Mouse (Mus musculus): ENCODE results near the gene Ube4b.

Gene Ube4b

DNA sequence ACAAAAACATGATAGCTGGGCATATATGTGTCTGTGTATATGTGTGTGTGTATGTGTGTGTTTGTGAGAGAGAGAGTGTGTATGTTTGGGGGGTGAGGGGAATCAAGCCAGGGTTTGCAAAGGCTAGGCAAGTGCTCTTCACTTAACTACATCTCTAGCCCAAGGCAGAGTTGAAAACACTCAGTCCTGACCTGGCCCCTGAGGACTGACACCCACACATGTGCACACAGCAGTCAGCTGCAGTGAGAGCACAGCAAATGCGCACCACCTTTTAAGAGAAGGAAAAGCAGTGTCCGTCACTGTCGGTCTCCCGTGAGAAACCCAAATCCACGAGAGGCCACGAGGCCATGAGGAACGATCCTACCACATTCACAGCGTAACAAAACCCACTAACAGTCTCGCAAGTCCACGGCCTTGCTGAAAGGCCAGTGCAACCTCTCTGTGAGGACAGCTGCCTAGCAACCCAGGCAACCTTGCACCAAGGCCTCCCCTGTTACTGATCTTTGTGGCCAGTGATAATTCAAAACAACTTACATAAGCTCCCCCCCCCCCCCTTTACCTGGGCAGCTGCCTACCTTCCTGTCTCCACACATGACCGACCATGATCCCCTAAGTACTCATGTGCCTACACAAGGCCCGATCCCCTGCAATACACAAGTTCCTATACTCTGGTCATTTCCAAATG is 33.1 kb downstream of the Ube4b start:
- no peak for DNase-seq

- no peak for DNase-seq
These were observed 34.2 kb downstream of the Ube4b start for GRCm38 (mm10) chr4:149392359-149392758.

- DNase-seq, result peak; percentile 41 to 42
These were observed 45.5 kb downstream of the Ube4b start for GRCm38 (mm10) chr4:149381001-149381400.

DNA sequence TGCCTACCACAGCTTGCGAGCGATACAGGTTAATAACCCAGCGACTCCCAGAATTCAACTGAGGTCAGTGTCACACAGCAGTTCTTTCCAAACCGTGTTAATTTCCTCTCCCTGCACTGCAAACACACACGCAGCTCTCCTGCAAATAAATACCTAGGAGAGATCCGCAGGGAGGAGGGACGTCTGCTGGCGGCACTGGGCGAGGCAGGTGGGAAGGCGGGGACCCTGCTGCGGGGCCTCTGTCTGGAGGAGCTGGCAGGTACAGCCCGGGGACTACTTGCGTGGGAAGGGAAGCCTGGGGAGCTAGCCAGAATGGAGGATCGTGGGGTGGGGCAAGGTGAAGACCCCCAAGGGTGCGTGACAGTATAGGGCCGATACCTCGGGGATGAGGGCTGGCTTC is 46.7 kb downstream of the Ube4b start:
- no peak for DNase-seq

DNA sequence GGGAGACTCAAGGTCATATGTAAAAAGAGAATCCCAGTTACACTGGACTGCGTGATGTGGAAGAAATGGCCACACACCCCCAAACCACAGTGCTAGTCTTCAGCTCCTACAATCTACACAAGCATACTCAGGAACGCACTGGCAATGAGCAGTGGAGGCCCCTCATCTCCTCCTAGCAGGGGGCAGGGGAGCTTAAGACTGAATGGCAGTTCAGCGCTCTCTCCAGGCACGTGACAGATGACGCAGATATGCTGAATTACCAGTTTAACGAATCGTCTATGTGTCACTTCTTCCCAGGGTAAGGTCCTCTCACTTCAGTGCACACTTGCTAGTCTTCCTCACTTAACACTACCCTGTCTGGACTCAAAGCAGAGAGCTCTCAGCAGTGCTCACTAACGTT is 47.7 kb downstream of the Ube4b start:
- no peak for DNase-seq

DNA sequence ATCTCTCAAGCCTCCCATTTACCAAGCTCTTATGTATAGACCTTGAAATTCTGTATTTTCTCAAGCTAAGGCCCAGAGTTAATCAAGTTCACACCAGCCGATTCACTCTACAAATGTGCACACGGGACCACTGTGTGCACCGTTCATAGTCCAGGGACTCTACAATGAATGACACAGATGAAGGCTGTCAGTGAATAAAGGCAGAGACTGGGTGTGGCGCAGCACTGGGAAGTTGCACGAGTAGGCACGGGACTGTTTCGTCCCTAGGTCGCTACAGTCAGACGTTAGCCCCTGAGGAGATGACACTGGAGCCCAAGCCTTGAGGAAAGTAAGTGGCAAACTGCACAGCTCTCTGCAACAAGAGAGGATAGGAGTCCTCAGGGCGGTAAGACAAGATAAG is 50.5 kb downstream of the Ube4b start:
- no peak for DNase-seq

DNA sequence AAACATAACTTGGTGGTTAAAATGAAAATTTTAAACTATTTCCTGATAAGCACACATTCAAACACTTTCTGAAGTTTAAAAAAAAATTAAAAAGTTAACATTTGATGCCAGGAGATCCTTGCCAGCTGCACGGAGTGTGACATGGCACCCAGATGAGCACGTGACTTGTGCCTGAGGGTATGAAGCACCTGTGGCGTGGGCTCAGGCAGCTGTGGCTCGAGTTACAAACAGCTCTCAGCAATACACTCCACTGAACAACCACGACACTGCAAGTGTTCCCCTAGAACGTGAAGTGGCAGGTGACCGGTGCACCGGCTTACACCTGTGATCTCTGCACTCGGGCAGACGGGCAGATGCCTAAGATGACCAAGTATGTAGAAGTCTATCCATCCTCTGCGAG is 51.9 kb downstream of the Ube4b start:
- no peak for DNase-seq

DNA sequence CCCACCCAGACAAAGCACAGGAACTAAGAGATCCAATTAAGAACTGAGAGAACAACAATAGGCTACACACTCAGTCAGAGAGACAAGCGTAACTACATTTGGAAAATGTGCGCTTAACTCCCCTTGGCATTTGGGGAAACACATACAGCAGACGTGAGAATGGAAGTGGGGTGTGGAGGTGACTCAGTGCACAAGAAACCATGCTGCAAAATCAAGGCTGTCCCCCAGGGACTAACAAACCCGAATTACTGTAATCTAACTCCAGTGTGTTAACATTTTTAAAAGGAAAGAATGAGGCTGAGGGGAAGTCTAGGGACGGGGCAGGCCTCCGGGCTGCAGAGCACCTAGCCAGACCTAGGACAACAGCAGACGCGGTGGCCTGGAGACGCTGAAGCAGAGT is 52.6 kb downstream of the Ube4b start:
- DNase-seq, result no peak

GRCm38 (mm10) chr4:149373431-149373830 is 53.1 kb downstream of the Ube4b start:
- peak; percentile 68 to 81 for DNase-seq

GRCm38 (mm10) chr4:149365702-149366370 is 60.7 kb downstream of the Ube4b start:
- no peak for DNase-seq

DNA sequence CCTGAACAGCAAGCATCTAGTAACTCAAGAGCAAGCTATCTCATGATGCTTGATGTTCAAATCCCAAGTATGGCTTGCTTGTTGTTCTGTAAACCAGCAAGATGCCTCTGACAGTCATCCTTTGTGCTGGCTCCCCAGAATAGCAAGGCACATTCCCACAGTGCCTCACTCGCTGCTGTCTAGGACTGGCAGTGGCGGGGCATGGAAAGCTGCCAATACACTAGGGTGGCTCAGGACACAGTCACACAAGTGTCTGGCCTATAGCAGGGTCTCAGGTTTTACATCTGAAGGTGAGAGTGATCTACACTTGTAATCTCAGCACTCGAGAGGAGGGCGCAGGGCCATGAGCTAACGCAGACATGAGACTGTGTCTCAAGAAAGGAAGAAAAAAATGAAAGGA is 61.7 kb downstream of the Ube4b start:
- DNase-seq, result peak; percentile 64 to 67

- DNase-seq, result no peak
These were observed 65.5 kb downstream of the Ube4b start for GRCm38 (mm10) chr4:149361051-149361450.

DNA sequence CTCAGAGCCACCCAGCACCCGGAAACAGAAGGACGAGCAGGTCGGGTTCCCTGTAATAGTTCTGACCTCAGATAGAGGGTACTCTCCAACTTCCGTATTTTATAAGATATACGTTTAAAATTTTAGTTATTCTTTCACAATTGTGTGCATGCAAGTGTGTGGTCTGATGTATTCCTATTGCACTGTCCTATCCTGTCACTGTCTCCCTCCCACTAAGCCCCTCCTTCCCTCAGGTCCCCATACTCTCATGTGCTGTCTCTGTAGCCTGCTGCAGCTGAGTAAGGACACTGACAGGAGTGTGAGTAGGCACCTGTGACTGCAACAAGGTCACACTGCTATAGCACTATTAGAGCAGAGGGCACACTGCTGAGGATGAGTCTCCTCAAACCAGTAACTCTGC is 65.9 kb downstream of the Ube4b start:
- DNase-seq, result no peak

DNA sequence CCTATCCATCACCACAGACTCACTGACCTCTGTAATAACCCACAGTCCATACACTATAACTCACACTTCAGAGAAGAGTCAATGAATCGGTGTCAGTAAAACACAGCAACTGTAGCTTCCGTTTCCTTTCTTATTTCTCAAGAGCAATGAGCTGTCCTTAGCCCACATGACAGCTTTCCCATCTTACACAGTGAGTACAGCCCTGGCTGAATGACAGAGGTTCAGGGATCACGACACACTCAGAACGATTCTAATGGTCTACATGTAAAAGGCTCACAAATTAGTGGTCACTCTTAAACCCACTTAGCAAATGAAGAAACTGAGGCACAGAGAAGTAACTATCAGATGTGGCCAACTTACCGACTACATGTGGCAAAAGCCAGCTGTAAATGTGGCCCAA is 68.6 kb downstream of the Ube4b start:
- DNase-seq, result no peak

DNA sequence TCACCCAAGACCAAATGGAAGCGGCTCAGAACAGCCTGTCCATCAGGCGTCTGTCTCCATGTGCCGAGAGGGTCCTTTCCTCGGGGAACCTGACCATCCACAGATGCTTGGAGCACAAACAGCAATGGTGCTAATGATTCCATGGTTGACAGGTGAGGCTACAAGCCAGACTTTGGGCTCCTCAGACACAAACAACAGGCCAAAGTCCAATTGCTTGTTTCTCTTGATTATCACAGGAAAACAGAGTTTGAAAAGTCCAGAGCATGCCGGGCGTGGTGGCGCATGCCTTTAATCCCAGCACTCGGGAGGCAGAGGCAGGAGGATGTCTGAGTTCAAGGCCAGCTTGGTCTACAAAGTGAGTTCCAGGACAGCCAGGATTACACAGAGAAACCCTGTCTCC is 71.9 kb downstream of the Ube4b start:
- DNase-seq, result no peak

DNA sequence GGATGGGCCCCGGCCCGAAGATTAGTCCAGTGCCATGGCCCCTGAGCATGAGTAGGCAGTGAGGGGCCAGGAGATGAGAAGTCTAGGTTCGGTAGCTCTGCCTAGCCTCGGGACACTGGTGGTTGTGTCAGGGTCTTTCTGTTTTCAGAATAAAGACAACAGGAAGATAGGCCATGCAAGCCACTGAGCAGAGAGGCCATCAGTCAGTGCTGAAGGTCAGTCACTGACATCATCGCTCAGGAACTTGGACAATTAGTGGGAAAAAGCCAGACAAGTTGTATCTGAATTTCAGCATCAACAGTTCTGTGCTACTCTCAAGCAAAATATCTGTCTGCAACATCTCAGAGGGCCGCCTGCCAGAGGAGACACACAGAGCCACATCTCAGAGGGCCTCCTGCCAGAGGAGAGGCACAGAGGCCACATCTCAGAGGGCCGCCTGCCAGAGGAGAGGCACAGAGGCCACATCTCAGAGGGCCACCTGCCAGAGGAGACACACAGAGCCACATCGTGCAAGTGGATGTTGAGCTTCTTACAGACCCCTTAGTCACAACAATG is 74.9 kb downstream of the Ube4b start:
- DNase-seq, result no peak

DNA sequence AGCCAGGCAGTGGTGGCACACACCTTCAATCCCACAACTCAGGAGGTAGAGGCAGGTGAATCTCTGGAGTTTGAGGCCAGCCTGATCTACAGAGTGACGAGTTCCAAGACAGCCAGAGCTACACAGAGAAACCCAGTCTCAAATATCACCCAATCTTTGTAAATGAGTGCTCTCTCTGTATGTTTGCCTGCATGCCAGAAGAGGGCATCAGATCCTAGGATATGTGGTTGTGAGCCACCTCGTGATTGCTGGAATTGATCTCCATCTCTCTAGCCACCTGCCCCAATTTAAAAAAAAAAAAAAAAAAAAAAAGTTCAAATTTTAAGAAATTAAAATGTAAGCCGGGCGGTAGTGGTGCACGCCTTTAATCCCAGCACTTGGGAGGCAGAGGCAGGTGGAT is 77.6 kb downstream of the Ube4b start:
- no peak for DNase-seq

DNA sequence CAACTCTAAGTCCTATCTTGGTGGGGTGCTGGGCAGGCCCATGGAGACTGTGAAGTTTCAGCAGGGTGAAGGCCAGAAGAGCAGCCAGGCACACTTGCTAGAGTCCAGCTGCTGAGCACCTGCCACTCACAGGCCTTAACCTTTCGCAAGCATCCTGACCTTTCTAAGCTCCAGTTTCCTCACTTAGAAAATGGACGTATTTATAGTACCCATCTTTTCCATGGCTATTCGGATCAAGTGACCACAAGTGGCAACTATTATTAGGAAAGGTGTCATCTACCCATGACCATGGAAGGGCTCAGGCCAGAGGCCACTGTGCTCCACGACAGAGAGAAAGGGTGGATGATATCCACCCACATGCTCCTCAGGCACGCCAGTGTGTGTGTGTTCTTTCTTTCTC is 80.7 kb downstream of the Ube4b start:
- no peak for DNase-seq

DNA sequence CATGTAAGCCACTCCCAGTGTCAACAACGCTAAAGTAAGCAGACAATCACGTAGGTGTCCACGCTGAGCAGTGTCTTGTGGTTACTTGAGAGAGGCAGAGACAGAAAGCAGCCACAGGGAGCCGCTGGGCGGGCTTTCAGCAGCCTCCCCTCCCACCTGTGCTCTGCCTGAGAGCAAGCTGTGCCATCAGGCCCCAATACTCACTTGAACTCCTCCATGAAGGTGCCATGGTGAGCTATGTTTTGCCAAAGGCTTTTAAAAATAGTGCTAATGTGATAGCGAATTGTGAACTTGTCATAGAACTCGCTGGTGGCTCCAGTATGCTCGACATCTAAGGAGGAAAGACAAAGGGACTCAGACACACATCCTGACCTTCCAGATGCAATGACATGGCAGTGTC is 82.2 kb downstream of the Ube4b start:
- no peak for DNase-seq

DNA sequence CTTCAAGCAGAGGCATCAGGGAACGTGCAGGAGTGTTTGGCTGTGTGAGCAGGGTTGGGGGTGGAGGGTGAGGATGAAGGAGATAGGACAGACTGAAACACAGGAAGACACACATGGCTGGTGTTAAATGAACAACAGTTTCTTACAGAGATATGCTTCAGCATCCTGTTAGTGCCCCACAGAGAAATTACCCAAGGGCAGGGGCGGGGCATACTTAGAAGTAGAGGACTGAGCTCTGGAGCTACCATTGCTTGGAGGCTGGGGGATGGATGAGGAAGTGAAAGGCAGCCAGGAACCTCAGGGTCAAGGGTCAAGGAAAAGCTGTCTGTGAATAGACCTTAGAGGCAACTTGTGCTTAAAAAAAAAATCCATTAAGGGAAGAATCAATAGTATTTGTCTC is 85.9 kb downstream of the Ube4b start:
- DNase-seq, result no peak

GRCm38 (mm10) chr4:149339426-149340214 is 86.9 kb downstream of the Ube4b start:
- no peak for DNase-seq

GRCm38 (mm10) chr4:149338137-149338536 is 88.4 kb downstream of the Ube4b start:
- DNase-seq, result no peak

DNA sequence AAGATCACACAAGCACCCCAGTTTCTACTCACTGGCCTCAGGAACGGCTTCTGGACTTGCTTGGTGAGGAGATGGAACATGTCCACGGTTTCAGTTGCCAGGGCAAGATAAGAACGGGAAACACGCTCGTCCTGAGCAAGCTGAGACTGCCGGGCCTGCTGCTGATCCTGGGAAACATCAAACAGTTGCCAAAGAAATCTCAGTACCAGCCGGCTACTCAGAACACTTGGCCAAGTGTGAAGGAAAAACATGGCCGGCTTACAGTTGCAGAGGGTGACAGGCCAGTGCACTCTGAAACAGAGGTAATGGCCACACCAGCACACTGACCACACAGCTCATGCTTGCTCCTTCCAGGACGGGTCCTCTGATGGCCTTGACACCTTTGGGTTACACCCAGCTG is 89.2 kb downstream of the Ube4b start:
- DNase-seq, result peak; percentile 36 to 50

DNA sequence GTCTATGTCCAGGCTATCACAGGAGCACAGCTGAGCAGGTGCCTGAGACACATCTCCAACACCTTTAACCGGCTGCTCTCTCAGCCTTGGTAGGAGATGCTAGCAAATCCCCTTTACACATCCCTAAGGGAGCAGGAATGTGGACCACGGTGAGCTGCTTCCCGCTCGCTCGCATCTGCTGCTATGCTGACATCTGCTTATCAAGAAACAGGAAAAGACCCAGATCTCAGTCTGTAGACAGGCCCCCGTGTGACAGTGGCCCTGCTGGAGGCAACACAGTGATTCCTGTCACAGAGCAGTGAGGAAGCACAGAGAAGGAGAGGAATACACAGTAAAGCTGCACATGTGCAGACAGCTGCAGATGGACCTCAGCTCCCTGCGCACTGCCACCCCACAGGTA is 90.2 kb downstream of the Ube4b start:
- DNase-seq, result no peak
